Comparison of ENCODE assay signal across 9 mouse cellular contexts in genomic region chr9:107631861-107632260, GRCm38 (mm10). TPM values are rescaled to one million over a fixed set of nuclear protein-coding genes. Genes with fewer than 3 reads are reported as not detected.
DNase-seq lines count a peak whose midpoint lies in the region; ATAC-seq and TF ChIP-seq lines count a peak whose summit lies in the region.
"Had no signal": no experiment of that assay in that cellular context is flagged by ENCODE, and none has a peak within 500 bp of the region (broad histone marks: within the 10 kb centered on the region; RNA-seq: fewer than 3 reads in every experiment).

No protein-coding gene starts in this region.

- 87% methylated on average over 8 of the region's 8 CpGs for WGBS in spleen, adult 2 months
- WGBS in liver, embryonic 14.5 days (ENCODE audit: insufficient replicate concordance): 88% methylated on average over 8 of the region's 8 CpGs

- H3K4me1 ChIP-seq in spleen, adult 2 months (ENCODE audit: control insufficient read depth, insufficient read depth, insufficient read length): peaks cover 60% of the 10 kb centered on the region; the same call in 1 of the 2 replicates
- peaks cover 37 to 39% of the 10 kb centered on the region in 2 experiments for H3K4me1 ChIP-seq in liver, embryonic 14.5 days (replicated peaks; ENCODE audit: control insufficient read depth in 2 of 2, insufficient read depth in 2 of 2, low read length in 1 of 2)

- no peak overlapping the region for H3K9ac ChIP-seq in liver, embryonic 14.5 days (replicated peaks)

- H3K36me3 ChIP-seq in spleen, adult 2 months (ENCODE audit: control insufficient read depth, insufficient read depth, low read length): peaks cover 12% of the 10 kb centered on the region
- H3K36me3 ChIP-seq in liver, embryonic 14.5 days (replicated peaks; ENCODE audit: control insufficient read depth, insufficient read depth, low read depth): 0 out of 2 replicates have a peak, but pooled peaks cover 2% of the 10 kb centered on the region

- H3K27me3 ChIP-seq in spleen, adult 2 months (ENCODE audit: control insufficient read depth, insufficient read depth, low read length): no peaks in the 10 kb centered on the region
- H3K27me3 ChIP-seq in liver, embryonic 14.5 days (ENCODE audit: control insufficient read depth, insufficient read depth, low read length): no peaks in the 10 kb centered on the region

- no peak for TF ChIP-seq EP300 in liver, embryonic 14.5 days (IDR thresholded peaks at IDR 0.05; ENCODE audit: low read depth)

- H3K4me2 ChIP-seq in liver, embryonic 14.5 days (ENCODE audit: low read depth): peak overlapping the region; percentile 96

- TF ChIP-seq POLR2A in spleen, adult 2 months (IDR thresholded peaks at IDR 0.05; ENCODE audit: low read depth, low read length): no peak

- DNase-seq in cerebellum, adult 11-12 months: peak; percentile 30
- no peak for DNase-seq in spleen, adult 2 months (ENCODE audit: low read depth in 1 of 2, low spot score in 2 of 2)
- DNase-seq in spleen, adult 12 weeks (ENCODE audit: low spot score): no peak
- DNase-seq in liver, embryonic 14.5 days (ENCODE audit: low read depth in 3 of 3, low spot score in 3 of 3): no peak
- no peak for DNase-seq in right cerebral cortex, postnatal 4 days
- DNase-seq in left cerebral cortex, adult 8-10 months (ENCODE audit: low spot score in 2 of 2): no peak
- DNase-seq in cerebellum, postnatal 25 days: no peak
- DNase-seq: thymus, postnatal 14 days had no signal

- TF ChIP-seq CTCF in spleen, adult 2 months (IDR thresholded peaks at IDR 0.05; ENCODE audit: extremely low read depth, insufficient read depth, insufficient read length, insufficient replicate concordance): no peak
- TF ChIP-seq CTCF in liver, embryonic 14.5 days (IDR thresholded peaks at IDR 0.05; ENCODE audit: low read depth): no peak

- H3K27ac ChIP-seq in spleen, adult 2 months (ENCODE audit: insufficient read depth, low read length): peak overlapping the region; percentile 96
- peak overlapping the region; percentile 29 for H3K27ac ChIP-seq in liver, embryonic 14.5 days

- no peak overlapping the region for H3K4me3 ChIP-seq in spleen, adult 2 months (ENCODE audit: extremely low read depth, insufficient read depth, insufficient read length)
- H3K4me3 ChIP-seq in liver, embryonic 14.5 days (ENCODE audit: insufficient read depth in 1 of 2, low read depth in 2 of 2, low read length in 2 of 2): no peak overlapping the region

- H3K9me3 ChIP-seq in liver, embryonic 14.5 days (ENCODE audit: control insufficient read depth, low read length): no peaks in the 10 kb centered on the region

- ATAC-seq in cerebellum, adult (ENCODE audit: insufficient number of reproducible peaks, low FRiP score, low TSS enrichment): no peak
- no peak for ATAC-seq in liver, embryonic 14.5 days (ENCODE audit: insufficient read depth)

RNA-seq across cellular contexts. Expression of gene Gnai2, which starts 3.3 kb away (rescaled TPM):
- polyA plus RNA-seq in spleen, adult 2 months (2012; rRNA removed): 752 and 1,030 TPM in 2 replicates
- 94.3 and 124 TPM in 2 replicates for polyA plus RNA-seq in liver, embryonic 14.5 days (2012; rRNA removed)
- 137 and 138 TPM in 2 replicates for polyA plus RNA-seq in liver, embryonic 14.5 days (2014; fragmentation: Nextera tagmentation; extraction: Ambion mirVana)
- 100 to 1,000 TPM; 239 to 252 (median 247) TPM for total RNA-seq in left cerebral cortex, adult 8-10 months (2022)

RNA-seq across cellular contexts. Expression of gene Sema3b, which starts 22.8 kb away (rescaled TPM):
- 3.3 TPM in 2 replicates for polyA plus RNA-seq in spleen, adult 2 months (2012; rRNA removed)
- 0.22 and 0.31 TPM in 2 replicates for polyA plus RNA-seq in liver, embryonic 14.5 days (2012; rRNA removed)
- polyA plus RNA-seq in liver, embryonic 14.5 days (2014; fragmentation: Nextera tagmentation; extraction: Ambion mirVana): 0.25 and 0.33 TPM in 2 replicates
- total RNA-seq in left cerebral cortex, adult 8-10 months (2022): 1 to 10 TPM; 5.1 to 5.9 (median 5.3) TPM

RNA-seq across cellular contexts. Expression of gene Slc38a3, which starts 37.5 kb away (rescaled TPM):
- 10.6 and 13.9 TPM in 2 replicates for polyA plus RNA-seq in spleen, adult 2 months (2012; rRNA removed)
- polyA plus RNA-seq in liver, embryonic 14.5 days (2012; rRNA removed): 23.5 and 25.0 TPM in 2 replicates
- polyA plus RNA-seq in liver, embryonic 14.5 days (2014; fragmentation: Nextera tagmentation; extraction: Ambion mirVana): 15.7 and 19.7 TPM in 2 replicates
- total RNA-seq in left cerebral cortex, adult 8-10 months (2022): 10 to 100 TPM; 82.5 to 94.5 (median 86.9) TPM

RNA-seq across cellular contexts. Expression of gene Ifrd2, which starts 44.4 kb away (rescaled TPM):
- 71.2 and 78.3 TPM in 2 replicates for polyA plus RNA-seq in spleen, adult 2 months (2012; rRNA removed)
- polyA plus RNA-seq in liver, embryonic 14.5 days (2012; rRNA removed): 113 and 135 TPM in 2 replicates
- 149 and 173 TPM in 2 replicates for polyA plus RNA-seq in liver, embryonic 14.5 days (2014; fragmentation: Nextera tagmentation; extraction: Ambion mirVana)
- 10 to 100 TPM; 11.3 to 15.5 (median 15.3) TPM for total RNA-seq in left cerebral cortex, adult 8-10 months (2022)

RNA-seq across cellular contexts. Expression of gene Gnat1, which starts 47.7 kb away (rescaled TPM):
- not detected in 2 replicates for polyA plus RNA-seq in spleen, adult 2 months (2012; rRNA removed)
- polyA plus RNA-seq in liver, embryonic 14.5 days (2012; rRNA removed): not detected in 2 replicates
- polyA plus RNA-seq in liver, embryonic 14.5 days (2014; fragmentation: Nextera tagmentation; extraction: Ambion mirVana): 0.62 and 0.76 TPM in 2 replicates
- total RNA-seq in left cerebral cortex, adult 8-10 months (2022): 1 to 10 TPM in 1 of 4 experiments, under 1 TPM in 3; 0.32 to 1.0 (median 0.62) TPM
